Mouse (Mus musculus) neutrophil, adult 65 days (primary cell): ENCODE measurements around the gene Hsd17b13. TPM values are rescaled to one million over a fixed set of nuclear protein-coding genes. Genes with fewer than 3 reads are reported as not detected.

Experiments used
- total RNA-seq: library from RNA; stranded (reverse); gene quantifications from 2 replicates; pipeline ENCODE4 v1.2.4, GENCODE M21; 2023

Hsd17b13 gene
- total RNA-seq = not detected in 2 replicates

DNA sequence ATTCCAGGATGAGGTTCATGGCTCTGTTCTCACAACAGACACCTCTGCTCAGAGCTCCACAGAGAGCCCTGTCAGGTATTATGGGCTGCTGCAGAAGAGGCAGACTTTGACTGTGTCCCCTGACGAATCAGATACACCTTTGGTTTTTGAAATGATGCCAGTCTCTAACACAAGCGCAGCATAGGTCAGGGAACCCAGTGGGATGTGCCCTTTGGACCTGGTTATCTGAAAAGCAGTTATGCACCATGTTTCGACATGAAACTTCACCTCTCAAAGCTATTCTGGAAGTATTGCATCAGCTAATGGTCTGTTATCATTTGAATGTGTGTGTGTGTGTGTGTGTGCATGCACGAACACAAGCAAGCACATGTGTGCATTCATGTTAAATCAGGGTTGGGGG lies at the start of gene Hsd17b13:
TSS of gene Hsd17b13 (minus strand) at position 114 of the 400 bp plus-strand sequence.

DNA sequence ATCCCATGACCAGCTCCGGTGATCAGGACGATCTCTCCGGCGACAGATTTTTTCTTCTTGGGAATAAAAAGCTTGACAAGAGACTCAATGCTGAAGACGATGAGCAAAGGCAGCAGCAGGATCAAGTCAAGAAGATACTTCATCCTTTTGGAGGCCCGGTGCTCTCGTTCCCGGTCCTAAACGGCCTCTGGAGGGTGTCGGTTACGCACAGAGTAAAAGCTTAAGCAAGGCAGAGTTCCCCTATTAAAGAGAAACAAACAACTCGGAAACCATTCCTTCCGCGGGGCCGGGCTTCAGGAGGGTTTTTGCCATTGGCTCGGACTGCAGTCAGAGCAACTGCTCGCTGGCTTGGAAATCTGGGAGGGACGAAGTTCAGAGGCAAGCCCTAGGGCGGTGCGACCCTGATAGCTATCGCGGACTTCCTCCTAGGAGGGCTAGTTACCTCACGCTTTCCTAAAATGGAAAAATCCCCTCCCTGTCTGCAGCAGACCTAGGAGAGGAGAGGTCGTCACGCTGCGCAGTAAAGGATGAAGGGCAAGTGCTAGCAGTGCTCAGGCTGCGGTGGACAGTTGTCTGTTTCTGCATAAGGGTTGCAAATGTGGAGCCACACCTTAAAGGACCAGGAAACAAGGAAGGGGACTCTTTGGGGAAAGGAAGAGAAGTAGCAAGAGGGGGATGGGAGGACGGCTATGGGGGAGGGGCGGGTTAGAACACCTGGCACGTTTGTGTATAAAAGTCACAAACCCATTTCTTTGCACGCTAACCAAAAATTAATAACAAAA lies 44.6 kb upstream of the Hsd17b13 start, which contains the start of gene Hsd17b11:
TSS of gene Hsd17b11 (minus strand) at position 323 of the 782 bp plus-strand sequence.

DNA sequence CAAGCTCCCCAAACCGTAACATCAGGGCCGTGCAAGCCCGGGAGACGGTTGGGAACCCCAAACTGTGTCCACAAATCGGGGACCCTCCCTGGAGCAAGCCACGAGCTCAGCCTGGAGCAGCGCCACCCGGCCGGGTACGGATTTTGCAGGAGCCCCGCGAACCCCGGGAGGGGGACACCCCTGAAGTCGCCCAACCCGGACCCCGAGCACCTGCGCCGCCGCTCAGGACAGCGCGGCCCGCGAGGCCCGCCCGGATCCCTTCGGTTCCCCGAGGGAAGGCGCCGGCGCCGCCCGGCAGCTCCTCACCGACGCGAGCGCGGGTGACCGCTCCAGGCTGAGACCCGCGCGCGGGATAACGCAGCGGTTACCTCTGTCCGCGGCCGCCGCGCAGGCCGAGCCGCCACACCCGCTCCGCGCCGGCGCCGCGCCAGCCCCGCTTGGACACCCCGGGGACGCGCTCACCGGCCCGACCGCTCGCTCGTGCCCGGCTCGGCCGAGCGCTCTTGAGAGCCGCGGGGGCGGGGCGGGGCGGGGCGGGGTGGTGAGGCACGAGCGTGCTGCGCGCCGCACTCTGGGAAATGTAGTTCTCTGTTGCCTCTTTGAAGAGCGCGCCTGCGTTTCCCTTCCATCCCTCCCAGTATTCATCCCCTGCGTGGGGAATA lies 66.3 kb downstream of the Hsd17b13 start, which contains the start of gene Klhl8:
TSS of gene Klhl8 (minus strand) at position 512 of the 662 bp plus-strand sequence.

Other genes with a start within 250 kb of the Hsd17b13 start
- gene Klhl8, start 66.2 kb downstream of the Hsd17b13 start, total RNA-seq = 0.32 and 0.47 TPM in 2 replicates
- 154 and 170 TPM in 2 replicates for gene Hsd17b11, start 44.5 kb upstream of the Hsd17b13 start, total RNA-seq
- 10.5 and 11.8 TPM in 2 replicates for gene Nudt9, start 68.9 kb upstream of the Hsd17b13 start, total RNA-seq
- not detected in 2 replicates for gene Gm17660, start 100.2 kb upstream of the Hsd17b13 start, total RNA-seq
- not detected in 2 replicates for gene Sparcl1, start 136.3 kb upstream of the Hsd17b13 start, total RNA-seq
- not detected in 2 replicates for gene Dspp, start 193.3 kb upstream of the Hsd17b13 start, total RNA-seq
- not detected in 2 replicates for gene Dmp1, start 225.2 kb upstream of the Hsd17b13 start, total RNA-seq